Mouse (Mus musculus) megakaryocyte, embryonic 14.5 days (primary cell): Measurements from ENCODE around the gene Hmgcs2.

ENCODE experiments used
- FLI1 ChIP-seq: IDR thresholded peaks from 2 replicates; pipeline ENCODE4 v1.6.1; 2012; ENCODE audit warnings: low read length, inconsistent platforms, mixed read lengths
- GATA1 ChIP-seq: IDR thresholded peaks from 3 replicates; pipeline ENCODE4 v1.6.1; 2012; ENCODE audit warnings: mixed read lengths, low read length, inconsistent platforms, borderline replicate concordance

DNA sequence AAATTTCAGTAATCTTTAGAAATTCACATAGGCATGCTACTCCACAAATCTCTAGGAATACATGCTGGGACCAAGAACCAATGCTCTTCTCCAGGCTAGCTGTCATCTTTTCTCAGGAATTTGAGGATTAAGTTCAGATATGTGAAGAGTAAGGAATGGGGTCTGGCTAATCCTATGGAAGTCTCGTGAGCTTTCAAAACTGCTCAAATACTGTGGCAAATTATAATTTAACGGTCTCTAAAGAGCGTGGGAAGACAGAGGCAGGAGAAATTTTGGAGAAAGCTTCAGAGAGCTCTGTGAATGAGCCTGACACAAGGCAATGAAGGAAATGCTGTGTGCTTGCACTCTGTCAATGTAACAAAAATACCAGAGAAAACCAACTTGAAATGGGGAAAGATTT lies 42.1 kb upstream of the Hmgcs2 start:
- TF ChIP-seq GATA1 (no peak), FLI1 (no peak)
